Mouse (Mus musculus) MEL (cell line): ENCODE measurements around the gene Evc2. TPM values are rescaled to one million over a fixed set of nuclear protein-coding genes. Genes with fewer than 3 reads are reported as not detected.

Experiments used
- DNase-seq: peaks from one replicate; pipeline ENCODE4 v3.0.0; 2011; ENCODE audit warnings: low read depth, low spot score
- H3K27ac ChIP-seq: 2 replicates; pipeline ENCODE4 v1.5.1; 2012; ENCODE audit warnings: low read depth, mild to moderate bottlenecking, control low read depth, low read length, moderate library complexity; ENCODE audit not compliant: control insufficient read depth
- H3K27me3 ChIP-seq, 2 experiments: fragments of 150-350 bp in 1 of 2; sonication (generic) in 1 of 2; 2 replicates each; pipeline ENCODE4 v1.6.1; 2012; ENCODE audit warnings: low read length in 2 of 2, mild to moderate bottlenecking in 2 of 2, improper control_type of control experiment in 1 of 2, moderate library complexity in 1 of 2; ENCODE audit not compliant: insufficient read depth in 2 of 2, control insufficient read depth in 1 of 2
- H3K36me3 ChIP-seq, 2 experiments: 2 replicates each; pipeline ENCODE4 v1.6.1; 2012 to 2014; ENCODE audit warnings: low read length in 2 of 2, improper control_type of control experiment in 1 of 2, inconsistent platforms in 1 of 2, mild to moderate bottlenecking in 1 of 2; ENCODE audit not compliant: insufficient read depth in 2 of 2, control insufficient read depth in 1 of 2
- H3K4me1 ChIP-seq, 2 experiments: fragments of 150-350 bp in 1 of 2; sonication (generic) in 1 of 2; 2 replicates each; pipeline ENCODE4 v1.6.1; 2012; ENCODE audit warnings: low read length in 2 of 2, improper control_type of control experiment in 1 of 2, mild to moderate bottlenecking in 1 of 2; ENCODE audit not compliant: insufficient read depth in 2 of 2, control insufficient read depth in 1 of 2
- H3K4me3 ChIP-seq, 2 experiments: fragments of 150-350 bp in 1 of 2; sonication (generic) in 1 of 2; 2 replicates each; pipeline ENCODE4 v1.5.1; 2012; ENCODE audit warnings: low read depth in 2 of 2, low read length in 2 of 2, mild to moderate bottlenecking in 2 of 2, moderate library complexity in 2 of 2, control low read depth in 1 of 2, improper control_type of control experiment in 1 of 2; ENCODE audit not compliant: control insufficient read depth in 1 of 2, insufficient read depth in 1 of 2
- H3K79me2 ChIP-seq: 2 replicates; pipeline ENCODE4 v1.6.1; 2012; ENCODE audit warnings: mild to moderate bottlenecking, low read length, moderate library complexity; ENCODE audit not compliant: control insufficient read depth, poor library complexity, insufficient read depth
- H3K9ac ChIP-seq: 2 replicates; pipeline ENCODE4 v1.6.1; 2012; ENCODE audit warnings: low read depth, mild to moderate bottlenecking, control low read depth, low read length, moderate library complexity; ENCODE audit not compliant: control insufficient read depth, poor library complexity, severe bottlenecking
- H3K9me3 ChIP-seq: fragments of 150-350 bp; sonication (generic); replicated peaks from 2 replicates; pipeline ENCODE4 v1.6.1; 2012; ENCODE audit warnings: mild to moderate bottlenecking, low read length, improper control_type of control experiment, moderate library complexity; ENCODE audit not compliant: insufficient read depth
- CHD1 ChIP-seq: IDR thresholded peaks from 2 replicates; pipeline ENCODE4 v1.6.1; 2012; ENCODE audit warnings: low read depth, mild to moderate bottlenecking, inconsistent platforms, low read length, improper control_type of control experiment
- CHD2 ChIP-seq: IDR thresholded peaks from 2 replicates; pipeline ENCODE4 v1.6.1; 2011; ENCODE audit warnings: low read length, improper control_type of control experiment
- ELF1 ChIP-seq: IDR thresholded peaks from 2 replicates; pipeline ENCODE4 v1.6.1; 2014; ENCODE audit warnings: low read depth, mild to moderate bottlenecking, inconsistent platforms, low read length, improper control_type of control experiment, moderate library complexity
- EP300 ChIP-seq, 2 experiments: IDR thresholded peaks; 2 replicates each; pipeline ENCODE4 v1.6.1; 2011; ENCODE audit warnings: improper control_type of control experiment in 2 of 2, low read length in 2 of 2, low read depth in 1 of 2, mild to moderate bottlenecking in 1 of 2
- ETS1 ChIP-seq: IDR thresholded peaks from 2 replicates; pipeline ENCODE4 v1.6.1; 2012; ENCODE audit warnings: low read depth, mild to moderate bottlenecking, inconsistent platforms, low read length, improper control_type of control experiment, moderate library complexity
- GABPA ChIP-seq: IDR thresholded peaks from 2 replicates; pipeline ENCODE4 v1.6.1; 2012; ENCODE audit warnings: low read depth, mild to moderate bottlenecking, inconsistent platforms, low read length, improper control_type of control experiment, moderate library complexity
- GATA1 ChIP-seq: IDR thresholded peaks from 2 replicates; pipeline ENCODE4 v1.6.1; 2011; ENCODE audit warnings: low read depth, low read length, improper control_type of control experiment
- HCFC1 ChIP-seq: IDR thresholded peaks from 2 replicates; pipeline ENCODE4 v1.6.1; 2012; ENCODE audit warnings: low read depth, mild to moderate bottlenecking, inconsistent platforms, low read length, improper control_type of control experiment, moderate library complexity
- JUND ChIP-seq: IDR thresholded peaks from 2 replicates; pipeline ENCODE4 v1.6.1; 2011; ENCODE audit warnings: low read depth, mild to moderate bottlenecking, improper control_type of control experiment, low read length
- KAT2A ChIP-seq: conservative IDR thresholded peaks from 2 replicates; pipeline ENCODE4 v1.6.1; 2012; ENCODE audit warnings: low read depth, low read length, improper control_type of control experiment, inconsistent platforms
- MAFK ChIP-seq: IDR thresholded peaks from 2 replicates; pipeline ENCODE4 v1.6.1; 2011; ENCODE audit warnings: low read depth, mild to moderate bottlenecking, low read length, improper control_type of control experiment, borderline replicate concordance
- MAZ ChIP-seq: IDR thresholded peaks from 2 replicates; pipeline ENCODE4 v1.6.1; 2012; ENCODE audit warnings: low read depth, mild to moderate bottlenecking, inconsistent platforms, low read length, improper control_type of control experiment
- MEF2A ChIP-seq: IDR thresholded peaks from 2 replicates; pipeline ENCODE4 v1.6.1; 2014; ENCODE audit warnings: low read depth, mild to moderate bottlenecking, inconsistent platforms, low read length, improper control_type of control experiment; ENCODE audit not compliant: poor library complexity, insufficient replicate concordance, severe bottlenecking; ENCODE audit errors: extremely low read depth
- MYB ChIP-seq: IDR thresholded peaks from 2 replicates; pipeline ENCODE4 v1.6.1; 2011; ENCODE audit warnings: mild to moderate bottlenecking, low read depth, low read length, improper control_type of control experiment
- MYC ChIP-seq: IDR thresholded peaks from 2 replicates; pipeline ENCODE4 v1.6.1; 2011; ENCODE audit warnings: low read depth, mild to moderate bottlenecking, low read length, improper control_type of control experiment, moderate library complexity
- NELFE ChIP-seq: IDR thresholded peaks from 2 replicates; pipeline ENCODE4 v1.6.1; 2011; ENCODE audit warnings: low read depth, low read length, improper control_type of control experiment
- POLR2A ChIP-seq, 2 experiments: IDR thresholded peaks; 2 replicates each; pipeline ENCODE4 v1.6.1; 2011 to 2012; ENCODE audit warnings: low read length in 2 of 2, mild to moderate bottlenecking in 2 of 2, control low read depth in 1 of 2, improper control_type of control experiment in 1 of 2, low read depth in 1 of 2, moderate library complexity in 1 of 2; ENCODE audit not compliant: control insufficient read depth in 1 of 2, insufficient read depth in 1 of 2, poor library complexity in 1 of 2
- POLR2AphosphoS2 ChIP-seq: IDR thresholded peaks from 2 replicates; pipeline ENCODE4 v1.6.1; 2011; ENCODE audit warnings: low read length, improper control_type of control experiment
- POLR2AphosphoS5 ChIP-seq: IDR thresholded peaks from 2 replicates; pipeline ENCODE4 v1.6.1; 2012; ENCODE audit warnings: low read depth, borderline replicate concordance, mild to moderate bottlenecking, inconsistent platforms, low read length, moderate library complexity, mixed read lengths
- TAL1 ChIP-seq: IDR thresholded peaks from 2 replicates; pipeline ENCODE4 v1.6.1; 2012; ENCODE audit warnings: mild to moderate bottlenecking, inconsistent platforms, low read length, moderate library complexity, mixed read lengths
- TBP ChIP-seq: IDR thresholded peaks from 2 replicates; pipeline ENCODE4 v1.8.0; 2011; ENCODE audit warnings: low read depth, low read length, improper control_type of control experiment
- USF1 ChIP-seq: IDR thresholded peaks from 2 replicates; pipeline ENCODE4 v1.6.1; 2014; ENCODE audit warnings: low read depth, mild to moderate bottlenecking, inconsistent platforms, low read length, improper control_type of control experiment, moderate library complexity
- USF2 ChIP-seq, 2 experiments: IDR thresholded peaks; 2 replicates each; pipeline ENCODE4 v1.6.1; 2011 to 2012; ENCODE audit warnings: improper control_type of control experiment in 2 of 2, low read length in 2 of 2, borderline replicate concordance in 1 of 2, inconsistent platforms in 1 of 2, low read depth in 1 of 2, mild to moderate bottlenecking in 1 of 2; ENCODE audit not compliant: insufficient read depth in 1 of 2
- ZC3H11A ChIP-seq: IDR thresholded peaks from 2 replicates; pipeline ENCODE4 v1.6.1; 2012; ENCODE audit warnings: low read depth, mild to moderate bottlenecking, inconsistent platforms, low read length, improper control_type of control experiment
- ZNF384 ChIP-seq: IDR thresholded peaks from 2 replicates; pipeline ENCODE4 v1.6.1; 2012; ENCODE audit warnings: low read depth, mild to moderate bottlenecking, inconsistent platforms, low read length, improper control_type of control experiment
- polyA plus RNA-seq, 2 experiments: library from polyadenylated mRNA; stranded (reverse) in 1 of 2; unstranded in 1 of 2; fragments of >175 nt in 1 of 2; fragments of >200 nt in 1 of 2; gene quantifications; 2 replicates each; pipeline versions ENCODE4 v1.2.1 to v1.2.4; 2012; ENCODE audit warnings: low replicate concordance in 2 of 2, low read depth in 1 of 2; ENCODE audit not compliant: insufficient read length in 2 of 2, insufficient read depth in 1 of 2, missing spikeins in 1 of 2
- total RNA-seq: library from RNA; depleted of rRNA; stranded (reverse); fragments of 300-350 nt; gene quantifications from 2 replicates; pipeline ENCODE4 v1.2.3, GENCODE M21; 2012

Gene Evc2
- total and polyA plus RNA-seq, 3 experiments = not detected

DNA sequence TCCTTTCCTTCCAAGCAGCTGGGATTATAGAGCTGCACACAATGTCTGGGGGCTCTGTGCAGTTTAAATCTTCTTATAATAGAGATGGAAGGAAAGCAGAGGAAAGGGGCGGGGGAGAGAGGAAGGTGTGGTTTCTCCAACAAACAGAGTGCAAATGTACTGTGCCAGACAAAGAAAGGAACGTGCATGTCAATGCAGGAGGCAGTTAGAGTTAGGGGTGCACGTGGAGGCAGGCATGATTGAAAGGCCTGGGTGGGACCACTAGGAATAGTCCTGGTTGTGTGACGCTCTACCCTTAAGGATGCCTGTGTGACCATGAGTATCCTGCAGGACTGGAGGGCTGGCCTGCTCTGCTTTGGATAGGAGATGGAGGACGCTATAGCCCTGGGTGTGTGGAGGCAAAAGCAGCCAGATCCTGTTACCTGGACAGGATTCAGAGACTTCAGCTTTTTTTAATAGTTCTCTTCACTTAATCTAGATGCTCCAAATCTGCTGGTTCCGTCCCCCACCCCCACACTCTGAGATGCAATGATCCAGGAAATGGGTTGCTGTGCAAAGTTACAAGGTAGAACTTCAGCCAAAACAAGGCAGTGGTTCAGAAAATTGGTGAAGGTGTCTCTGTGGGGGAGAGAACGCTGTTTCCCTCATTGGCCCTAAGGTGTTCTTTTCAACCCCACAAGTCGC, 7.7 kb upstream of the Evc2 start:
- Histone ChIP-seq H3K9me3 (no peaks in the 10 kb centered on the region), H3K4me3 (no peak overlapping the region), H3K36me3 (no peaks in the 10 kb centered on the region), H3K27ac (no peak overlapping the region), H3K79me2 (no peaks in the 10 kb centered on the region), H3K27me3 (no peaks in the 10 kb centered on the region), H3K9ac (no peak overlapping the region), H3K4me1 (no peaks in the 10 kb centered on the region)
- no peak for TF ChIP-seq KAT2A
- TF ChIP-seq MAZ = no peak
- TF ChIP-seq GATA1 = no peak
- TF ChIP-seq ELF1 = no peak
- TF ChIP-seq GABPA = no peak
- no peak for TF ChIP-seq ZC3H11A
- no peak for TF ChIP-seq JUND
- TF ChIP-seq ZNF384 = no peak
- DNase-seq = no peak

DNA sequence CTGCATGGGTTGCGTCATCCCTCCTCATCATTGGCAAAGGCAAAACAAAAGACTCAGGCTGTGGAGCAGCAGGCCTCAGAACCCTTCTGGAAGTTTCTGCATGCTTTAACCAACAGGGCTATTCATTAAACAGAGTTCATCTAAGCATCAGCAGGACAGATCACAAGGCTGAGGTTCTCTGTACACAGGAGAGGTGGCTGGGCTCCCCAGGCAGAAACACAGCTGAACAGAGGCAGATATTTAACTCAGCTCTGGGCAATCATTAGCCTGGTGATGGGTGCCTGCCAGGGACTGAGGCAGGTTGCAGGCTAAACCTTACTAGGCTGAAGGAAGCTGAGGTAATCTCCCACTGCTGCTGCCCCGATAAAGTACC, 7.2 kb upstream of the Evc2 start:
- Histone ChIP-seq H3K4me3 (no peak overlapping the region), H3K4me1 (no peaks in the 10 kb centered on the region), H3K9ac (no peak overlapping the region), H3K27ac (no peak overlapping the region), H3K9me3 (no peaks in the 10 kb centered on the region), H3K79me2 (no peaks in the 10 kb centered on the region), H3K27me3 (no peaks in the 10 kb centered on the region), H3K36me3 (no peaks in the 10 kb centered on the region)
- DNase-seq = no peak
- TF ChIP-seq CHD2 (no peak), POLR2A (IDR thresholded peaks at IDR 0.05; ENCODE audit: control insufficient read depth in 1 of 2, insufficient read depth in 1 of 2, low read depth in 1 of 2, low read length in 2 of 2, poor library complexity in 1 of 2) (no peak), TBP (no peak), MAFK (no peak), MAZ (no peak), KAT2A (no peak), MEF2A (no peak), NELFE (no peak), EP300 (IDR thresholded peaks at IDR 0.05; ENCODE audit: low read depth in 1 of 2, low read length in 2 of 2) (no peak)

DNA sequence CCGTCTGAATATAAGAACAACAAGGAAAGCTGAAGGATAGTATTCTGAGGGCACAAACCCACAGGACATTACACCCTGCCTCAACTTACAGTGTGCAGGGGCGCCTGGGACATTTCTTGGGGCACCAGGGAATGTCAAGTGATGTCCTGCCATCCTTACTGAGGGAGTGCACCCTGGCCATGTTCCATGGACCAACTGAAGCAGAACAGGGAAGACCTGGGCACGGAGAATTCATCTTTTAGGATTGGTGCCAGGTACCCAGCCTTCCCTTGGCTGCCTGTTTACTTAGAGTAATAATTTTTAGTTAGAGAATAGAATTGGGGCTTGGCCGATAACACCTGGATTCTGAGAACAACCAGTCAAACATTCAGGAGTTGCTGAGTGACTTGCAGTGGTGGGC, 6.2 kb upstream of the Evc2 start:
- Histone ChIP-seq H3K4me3 (no peak overlapping the region), H3K36me3 (no peaks in the 10 kb centered on the region), H3K4me1 (no peaks in the 10 kb centered on the region), H3K79me2 (no peaks in the 10 kb centered on the region), H3K27me3 (no peaks in the 10 kb centered on the region), H3K9ac (no peak overlapping the region), H3K27ac (no peak overlapping the region), H3K9me3 (no peaks in the 10 kb centered on the region)
- no peak for TF ChIP-seq USF2 (IDR thresholded peaks at IDR 0.05; ENCODE audit: borderline replicate concordance in 1 of 2, insufficient read depth in 1 of 2, low read depth in 1 of 2, low read length in 2 of 2)
- no peak for TF ChIP-seq TAL1
- no peak for TF ChIP-seq MYB
- no peak for TF ChIP-seq JUND
- TF ChIP-seq ELF1 = no peak
- no peak for TF ChIP-seq USF1
- TF ChIP-seq POLR2AphosphoS5 = no peak
- no peak for TF ChIP-seq KAT2A
- TF ChIP-seq POLR2AphosphoS2 = no peak
- TF ChIP-seq HCFC1 = no peak
- no peak for TF ChIP-seq CHD1
- no peak for TF ChIP-seq ZC3H11A
- TF ChIP-seq MYC = no peak
- TF ChIP-seq ETS1 = no peak
- TF ChIP-seq CHD2 = no peak
- DNase-seq = no peak
